Mouse (Mus musculus) CD4-positive, CD25-positive, alpha-beta regulatory T cell, adult 2 months (primary cell): ENCODE data around the gene Fam168a.
"Not testable (repeated sequence)": the region's sequence is repeated elsewhere in the genome, so short reads cannot be mapped to it uniquely, and the experiment has no call there.

Source experiments
- DNase-seq: peaks from one replicate; pipeline ENCODE4 v3.0.0-alpha.2; 2012; ENCODE audit warnings: low read depth, low spot score

Fam168a gene

GRCm38 (mm10) chr7:100841608-100842007 lies 135.2 kb downstream of the Fam168a start:
- DNase-seq, result no peak

GRCm38 (mm10) chr7:100842175-100842574 lies 135.7 kb downstream of the Fam168a start:
- no peak for DNase-seq

GRCm38 (mm10) chr7:100843866-100844265 lies 137.4 kb downstream of the Fam168a start:
- no peak for DNase-seq

- DNase-seq, result no peak
Measured at GRCm38 (mm10) chr7:100844385-100845025, 138.1 kb downstream of the Fam168a start.

- no peak for DNase-seq
Measured at GRCm38 (mm10) chr7:100845026-100845400, 138.6 kb downstream of the Fam168a start.

- peak; percentile 47 for DNase-seq
Measured at GRCm38 (mm10) chr7:100845412-100845811, 139.0 kb downstream of the Fam168a start.

GRCm38 (mm10) chr7:100846033-100846432 lies 139.6 kb downstream of the Fam168a start:
- not testable (repeated sequence) for DNase-seq

- no peak for DNase-seq
Measured at GRCm38 (mm10) chr7:100847131-100847530, 140.7 kb downstream of the Fam168a start.

GRCm38 (mm10) chr7:100848744-100849143 lies 142.3 kb downstream of the Fam168a start:
- peak; percentile 84 for DNase-seq

GRCm38 (mm10) chr7:100849508-100849907 lies 143.1 kb downstream of the Fam168a start:
- DNase-seq, result no peak

- no peak for DNase-seq
Measured at GRCm38 (mm10) chr7:100851481-100852356, 145.3 kb downstream of the Fam168a start.

- no peak for DNase-seq
Measured at GRCm38 (mm10) chr7:100853396-100853795, 147.0 kb downstream of the Fam168a start.

- DNase-seq, result no peak
Measured at GRCm38 (mm10) chr7:100854137-100854814, 147.8 kb downstream of the Fam168a start.

- DNase-seq, result no peak
Measured at GRCm38 (mm10) chr7:100854861-100855260, 148.4 kb downstream of the Fam168a start.

GRCm38 (mm10) chr7:100855300-100855699 lies 148.9 kb downstream of the Fam168a start:
- peak; percentile 35 for DNase-seq

GRCm38 (mm10) chr7:100855795-100856573 lies 149.5 kb downstream of the Fam168a start:
- peak; percentile 80 for DNase-seq

GRCm38 (mm10) chr7:100860450-100860849 lies 154.0 kb downstream of the Fam168a start:
- DNase-seq, result no peak

- no peak for DNase-seq
Measured at GRCm38 (mm10) chr7:100861209-100861608, 154.8 kb downstream of the Fam168a start.

- DNase-seq, result no peak
Measured at GRCm38 (mm10) chr7:100862353-100862752, 155.9 kb downstream of the Fam168a start.

- DNase-seq, result peak; percentile 99
Measured at GRCm38 (mm10) chr7:100862828-100863638, 156.6 kb downstream of the Fam168a start, which contains the start of gene Relt. Gene Relt, minus strand, starts transcription at chr7:100863446.

- DNase-seq, result peak; percentile 87
Measured at GRCm38 (mm10) chr7:100866675-100867074, 160.2 kb downstream of the Fam168a start.
